Mouse (Mus musculus) erythroblast, embryonic 14.5 days (primary cell): ENCODE results near the gene Rpl28. TPM values are rescaled to one million over a fixed set of nuclear protein-coding genes. Genes with fewer than 3 reads are reported as not detected.
"Not testable (repeated sequence)": the region's sequence is repeated elsewhere in the genome, so short reads cannot be mapped to it uniquely, and the experiment has no call there.

Source experiments
- H3K27me3 ChIP-seq: 2 replicates; pipeline ENCODE4 v1.6.1; 2012; ENCODE audit warnings: inconsistent platforms; ENCODE audit not compliant: control insufficient read depth
- H3K36me3 ChIP-seq: 2 replicates; pipeline ENCODE4 v1.6.1; 2012; ENCODE audit warnings: mild to moderate bottlenecking, inconsistent platforms; ENCODE audit not compliant: control insufficient read depth
- H3K4me1 ChIP-seq: 2 replicates; pipeline ENCODE4 v1.6.1; 2012; ENCODE audit warnings: inconsistent platforms; ENCODE audit not compliant: control insufficient read depth
- H3K4me3 ChIP-seq: replicated peaks from 2 replicates; pipeline ENCODE3; 2012; ENCODE audit warnings: moderate library complexity, mild to moderate bottlenecking, inconsistent platforms
- H3K9me3 ChIP-seq: 2 replicates; pipeline ENCODE4 v1.6.1; 2012; ENCODE audit warnings: low read length, inconsistent platforms, mixed read lengths; ENCODE audit not compliant: control insufficient read depth
- GATA1 ChIP-seq: IDR thresholded peaks from 2 replicates; pipeline ENCODE4 v1.6.1; 2012; ENCODE audit warnings: low read length, inconsistent platforms, mixed read lengths
- TAL1 ChIP-seq: IDR thresholded peaks from 3 replicates; pipeline ENCODE4 v1.6.1; 2012; ENCODE audit warnings: low read length, inconsistent platforms, mixed read lengths
- polyA plus RNA-seq: library from polyadenylated mRNA; stranded (reverse); fragments of >175 nt; gene quantifications from 2 replicates; pipeline ENCODE4 v1.2.3, GENCODE M21; 2012

Rpl28 gene
- polyA plus RNA-seq, 1 experiment, result 1,793 TPM

- no peaks in the 10 kb centered on the region; the same call in 1 of the 2 replicates for H3K9me3 ChIP-seq
- H3K27me3 ChIP-seq, result peaks cover 48% of the 10 kb centered on the region
- peaks cover 44% of the 10 kb centered on the region for H3K4me1 ChIP-seq
- no peak overlapping the region for H3K4me3 ChIP-seq
- TF ChIP-seq GATA1, result no peak
- TF ChIP-seq TAL1, result no peak
- peaks cover 22% of the 10 kb centered on the region for H3K36me3 ChIP-seq
Measured at GRCm38 (mm10) chr7:4782130-4782529, 10.5 kb upstream of the Rpl28 start.

- Histone ChIP-seq H3K4me1 (peaks cover 46% of the 10 kb centered on the region), H3K4me3 (no peak within 1 kb of the TSS), H3K36me3 (peaks cover 22% of the 10 kb centered on the region), H3K9me3 (no peaks in the 10 kb centered on the region), H3K27me3 (peaks cover 42% of the 10 kb centered on the region)
- TF ChIP-seq GATA1 (no peak), TAL1 (no peak)
Measured at GRCm38 (mm10) chr7:4782759-4783158, 9.9 kb upstream of the Rpl28 start, which contains the start of the genes Il11 and Tmem190. Il11 (minus strand) TSS chr7:4782859. Tmem190 (plus strand) TSS chr7:4782937.

GRCm38 (mm10) chr7:4783667-4784268 lies 8.9 kb upstream of the Rpl28 start:
- no peak for TF ChIP-seq GATA1
- peak; percentile 38 for TF ChIP-seq TAL1
- Histone ChIP-seq H3K36me3 (peaks cover 22% of the 10 kb centered on the region), H3K27me3 (peaks cover 32% of the 10 kb centered on the region), H3K4me1 (peaks cover 52% of the 10 kb centered on the region), H3K4me3 (no peak overlapping the region), H3K9me3 (no peaks in the 10 kb centered on the region)

- peaks cover 70% of the 10 kb centered on the region for H3K4me1 ChIP-seq
- TF ChIP-seq TAL1, result no peak
- no peak for TF ChIP-seq GATA1
- peaks cover 25% of the 10 kb centered on the region for H3K36me3 ChIP-seq
- no peaks in the 10 kb centered on the region for H3K27me3 ChIP-seq
- peak overlapping the region; percentile 87 for H3K4me3 ChIP-seq
- no peaks in the 10 kb centered on the region for H3K9me3 ChIP-seq
Measured at GRCm38 (mm10) chr7:4788499-4789435, 3.9 kb upstream of the Rpl28 start.

GRCm38 (mm10) chr7:4789436-4789935 lies 3.2 kb upstream of the Rpl28 start, which contains the start of gene Tmem238:
Tmem238 (minus strand) TSS chr7:4789656.
- peaks cover 70% of the 10 kb centered on the region for H3K4me1 ChIP-seq
- TF ChIP-seq TAL1, result no peak
- no peak for TF ChIP-seq GATA1
- no peaks in the 10 kb centered on the region for H3K27me3 ChIP-seq
- H3K36me3 ChIP-seq, result peaks cover 25% of the 10 kb centered on the region
- H3K4me3 ChIP-seq, result peak within 1 kb of the TSS; percentile 87
- H3K9me3 ChIP-seq, result no peaks in the 10 kb centered on the region

GRCm38 (mm10) chr7:4793248-4793647 lies 574 bp downstream of the Rpl28 start:
- H3K27me3 ChIP-seq, H3K9me3 ChIP-seq: not testable (repeated sequence)
- Histone ChIP-seq H3K4me3 (peak overlapping the region; percentile 74), H3K4me1 (peaks cover 60% of the 10 kb centered on the region), H3K36me3 (peaks cover 50% of the 10 kb centered on the region)

- no peaks in the 10 kb centered on the region for H3K27me3 ChIP-seq
- no peaks in the 10 kb centered on the region for H3K9me3 ChIP-seq
- TF ChIP-seq GATA1 (no peak), TAL1 (no peak)
- H3K4me1 ChIP-seq, result peaks cover 56% of the 10 kb centered on the region
- H3K36me3 ChIP-seq, result peaks cover 54% of the 10 kb centered on the region
- H3K4me3 ChIP-seq, result peak overlapping the region; percentile 74
Measured at GRCm38 (mm10) chr7:4793674-4794073, 1.0 kb downstream of the Rpl28 start.

GRCm38 (mm10) chr7:4794631-4795168 lies 2.0 kb downstream of the Rpl28 start:
- TF ChIP-seq TAL1, result no peak
- no peak for TF ChIP-seq GATA1
- peaks cover 46% of the 10 kb centered on the region for H3K4me1 ChIP-seq
- H3K9me3 ChIP-seq, result no peaks in the 10 kb centered on the region
- H3K36me3 ChIP-seq, result peaks cover 62% of the 10 kb centered on the region
- H3K4me3 ChIP-seq, result peak overlapping the region; percentile 74
- H3K27me3 ChIP-seq, result no peaks in the 10 kb centered on the region
